Mouse (Mus musculus): ENCODE measurements around the gene Sfmbt1. TPM values are rescaled to one million over a fixed set of nuclear protein-coding genes. Genes with fewer than 3 reads are reported as not detected.

Sfmbt1 gene
- polyA plus RNA-seq, 1 experiment, result 8.2 TPM

DNA sequence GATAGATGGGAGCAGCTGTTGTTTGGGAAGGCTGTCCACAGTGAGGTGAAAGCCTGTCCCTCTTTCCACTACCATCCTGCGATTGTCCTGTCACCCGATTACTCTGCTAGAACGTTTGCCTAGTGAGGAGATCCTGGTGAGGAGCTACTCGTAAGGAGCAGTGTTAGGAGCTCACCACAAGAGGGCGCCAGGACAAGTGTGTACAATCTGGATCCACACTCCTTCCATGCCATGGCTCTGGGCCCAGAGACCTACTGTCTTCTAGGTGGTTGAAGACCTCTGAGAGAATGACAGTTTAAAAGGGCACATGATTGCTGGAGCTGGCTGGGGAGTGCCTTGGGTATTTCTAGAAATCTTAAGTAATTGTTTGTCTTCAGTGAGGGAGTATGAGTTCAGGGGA is 152.4 kb downstream of the Sfmbt1 start:
- peaks cover 18% of the 10 kb centered on the region for H3K4me1 ChIP-seq (ENCODE audit: control insufficient read depth, insufficient read depth, insufficient read length, low read length)
- no peak overlapping the region for H3K27ac ChIP-seq (replicated peaks; ENCODE audit: low read depth, low read length)
- H3K4me3 ChIP-seq (ENCODE audit: insufficient read depth, low read depth, low read length), result no peak overlapping the region

DNA sequence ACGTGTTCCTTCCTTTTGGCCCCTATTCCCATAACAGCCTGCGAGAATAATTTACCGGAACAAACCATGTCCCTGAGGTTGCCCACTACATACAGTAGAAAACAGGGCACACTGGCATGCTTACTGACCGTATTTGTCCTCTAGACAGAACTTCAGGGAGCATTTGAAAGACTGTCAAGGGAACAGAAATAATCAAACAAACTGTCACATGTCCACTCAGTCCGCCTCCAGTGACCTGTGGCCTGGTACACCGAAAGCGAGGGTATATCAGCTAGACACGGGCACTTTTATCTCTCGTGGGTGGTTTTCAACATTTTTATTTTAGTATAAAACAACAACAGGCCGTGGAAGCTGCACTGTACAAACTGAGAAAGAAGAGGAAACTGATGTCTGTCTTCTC is 154.2 kb downstream of the Sfmbt1 start:
- H3K27ac ChIP-seq (replicated peaks; ENCODE audit: low read depth, low read length), result peak overlapping the region; percentile 84
- H3K4me3 ChIP-seq (ENCODE audit: insufficient read depth, low read depth, low read length), result no peak overlapping the region

DNA sequence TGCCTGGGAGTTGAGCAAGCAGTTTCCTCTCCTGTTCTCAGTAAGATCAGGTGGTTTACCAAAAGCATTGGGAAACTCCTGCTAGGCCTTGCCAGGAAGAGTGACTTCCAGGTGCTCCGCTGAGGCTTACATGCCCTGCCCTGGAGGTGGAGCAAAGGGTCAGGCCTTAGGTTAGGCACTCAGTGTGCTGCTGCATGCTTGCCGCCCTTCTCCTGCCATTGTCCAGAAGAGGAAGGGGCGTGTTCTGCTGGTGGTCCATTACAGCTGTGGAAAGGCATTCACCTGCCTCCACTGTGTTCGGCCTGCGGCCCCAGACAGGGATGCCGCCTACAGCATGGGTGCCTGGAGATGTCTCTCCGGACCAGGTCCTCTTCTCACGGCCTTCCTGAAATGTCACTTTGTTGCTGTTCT is 154.7 kb downstream of the Sfmbt1 start:
- H3K4me3 ChIP-seq (ENCODE audit: insufficient read depth, low read depth, low read length), result no peak overlapping the region
- peaks cover 18% of the 10 kb centered on the region for H3K4me1 ChIP-seq (ENCODE audit: control insufficient read depth, insufficient read depth, insufficient read length, low read length)
- H3K27ac ChIP-seq (replicated peaks; ENCODE audit: low read depth, low read length), result peak overlapping the region; percentile 84

More for the DNA sequence above, 154.2 kb downstream of the Sfmbt1 start:
- peaks cover 18% of the 10 kb centered on the region for H3K4me1 ChIP-seq (ENCODE audit: control insufficient read depth, insufficient read depth, insufficient read length, low read length)

DNA sequence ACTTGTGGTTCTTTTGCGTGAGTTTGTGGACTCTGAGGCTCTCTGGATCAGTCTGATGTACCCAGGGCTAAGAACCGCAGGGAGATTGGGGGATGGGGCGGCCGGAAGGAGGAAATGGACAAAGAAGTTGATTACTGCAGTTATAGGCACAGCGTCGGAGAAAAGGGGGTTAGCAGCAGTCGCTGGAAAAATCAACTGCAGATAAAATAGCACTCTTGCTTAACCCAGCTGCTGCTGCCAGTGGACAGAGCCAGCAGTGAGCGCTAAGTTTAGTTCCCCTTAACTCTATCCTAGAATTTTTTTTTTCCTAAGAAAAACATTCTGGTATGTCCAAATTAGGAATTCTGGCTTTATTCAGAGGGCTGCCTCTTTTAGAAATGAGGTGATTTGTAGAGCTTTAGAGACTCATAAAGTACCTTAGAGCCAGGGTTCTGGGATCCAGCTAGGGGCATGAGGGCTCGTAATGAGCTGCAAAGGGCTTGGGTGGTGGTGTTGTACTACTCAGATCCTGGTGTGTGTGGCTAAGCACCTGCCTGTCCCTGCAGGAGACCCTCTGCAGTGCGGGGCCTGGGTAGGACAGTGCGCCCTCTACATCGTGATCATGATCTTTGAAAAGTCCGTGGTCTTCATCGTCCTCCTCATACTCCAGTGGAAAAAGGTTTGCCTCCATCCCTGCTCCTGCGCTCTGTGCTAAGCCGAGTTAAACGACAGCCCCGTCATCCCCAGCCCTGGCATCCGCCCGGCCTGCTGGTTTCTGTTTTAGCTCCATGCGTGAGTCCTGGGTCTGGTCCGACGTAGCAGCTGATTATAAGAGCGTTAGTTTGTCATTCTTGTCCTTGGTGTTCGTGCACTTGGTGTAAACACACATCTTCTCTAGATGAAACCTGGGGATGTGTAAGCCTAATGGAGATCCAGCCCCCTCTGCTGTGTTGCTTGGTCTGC is 155.8 kb downstream of the Sfmbt1 start:
- Histone ChIP-seq H3K27ac (replicated peaks; ENCODE audit: low read depth, low read length) (peak overlapping the region; percentile 84), H3K4me3 (ENCODE audit: insufficient read depth, low read depth, low read length) (no peak overlapping the region), H3K4me1 (ENCODE audit: control insufficient read depth, insufficient read depth, insufficient read length, low read length) (peaks cover 22% of the 10 kb centered on the region)

Other genes starting within 250 kb of the Sfmbt1 start
- 5.1 and 8.3 TPM in 2 replicates for gene Dcp1a, start 235.3 kb upstream of the Sfmbt1 start, polyA plus RNA-seq (2012; ENCODE audit: insufficient read depth, insufficient read length, missing spikeins)
- not detected in 2 replicates for gene Cacna1d, start 223.4 kb upstream of the Sfmbt1 start, polyA plus RNA-seq (2012; ENCODE audit: insufficient read depth, insufficient read length, missing spikeins)
- 6,666 and 7,122 TPM in 2 replicates for gene Tkt, start 166.5 kb upstream of the Sfmbt1 start, polyA plus RNA-seq (2012; ENCODE audit: insufficient read depth, insufficient read length, missing spikeins)
- 7.1 and 8.4 TPM in 2 replicates for gene Prkcd, start 88.6 kb upstream of the Sfmbt1 start, polyA plus RNA-seq (2012; ENCODE audit: insufficient read depth, insufficient read length, missing spikeins)
- gene Rft1, start 60.5 kb upstream of the Sfmbt1 start, polyA plus RNA-seq (2012; ENCODE audit: insufficient read depth, insufficient read length, missing spikeins), result 12.6 and 15.1 TPM in 2 replicates
- 37.1 and 40.5 TPM in 2 replicates for gene Tmem110, start 110.7 kb downstream of the Sfmbt1 start, polyA plus RNA-seq (2012; ENCODE audit: insufficient read depth, insufficient read length, missing spikeins)
- 6.8 and 12.9 TPM in 2 replicates for gene Mustn1, start 164.4 kb downstream of the Sfmbt1 start, polyA plus RNA-seq (2012; ENCODE audit: insufficient read depth, insufficient read length, missing spikeins)
- 0.96 and 1.3 TPM in 2 replicates for gene Itih4, start 171.6 kb downstream of the Sfmbt1 start, polyA plus RNA-seq (2012; ENCODE audit: insufficient read depth, insufficient read length, missing spikeins)
- 0.55 TPM in 1 of 2 replicates, not detected in the other for gene Itih3, start 208.9 kb downstream of the Sfmbt1 start, polyA plus RNA-seq (2012; ENCODE audit: insufficient read depth, insufficient read length, missing spikeins)
- 0.55 TPM in 1 of 2 replicates, not detected in the other for gene Itih1, start 228.4 kb downstream of the Sfmbt1 start, polyA plus RNA-seq (2012; ENCODE audit: insufficient read depth, insufficient read length, missing spikeins)
- 4.9 and 5.0 TPM in 2 replicates for gene Nek4, start 236.5 kb downstream of the Sfmbt1 start, polyA plus RNA-seq (2012; ENCODE audit: insufficient read depth, insufficient read length, missing spikeins)